Mouse (Mus musculus) kidney, embryonic 15.5 days (tissue): ENCODE results near the gene Sox13. TPM values are rescaled to one million over a fixed set of nuclear protein-coding genes. Genes with fewer than 3 reads are reported as not detected.

Source experiments
- ATAC-seq: fragments of 200-750 bp; cut with Nextera tagmentation; replicated peaks from 2 replicates; pipeline ENCODE4 v1.8.0; 2017; ENCODE audit warnings: moderate TSS enrichment; ENCODE audit not compliant: low FRiP score
- H3K27ac ChIP-seq: fragments of 300-500 bp; sonication (generic); 2 replicates; pipeline ENCODE4 v1.5.1; 2015; ENCODE audit warnings: mild to moderate bottlenecking, inconsistent platforms
- H3K27me3 ChIP-seq: fragments of 300-500 bp; sonication (generic); 2 replicates; pipeline ENCODE4 v1.6.1; 2015; ENCODE audit warnings: inconsistent platforms
- H3K36me3 ChIP-seq: fragments of 300-500 bp; sonication (generic); 2 replicates; pipeline ENCODE4 v1.6.1; 2015; ENCODE audit warnings: inconsistent platforms
- H3K4me1 ChIP-seq: fragments of 300-500 bp; sonication (generic); 2 replicates; pipeline ENCODE4 v1.6.1; 2015; ENCODE audit warnings: inconsistent platforms
- H3K4me2 ChIP-seq: fragments of 300-500 bp; sonication (generic); 2 replicates; pipeline ENCODE4 v1.6.1; 2015; ENCODE audit warnings: moderate library complexity, mild to moderate bottlenecking, inconsistent platforms
- H3K4me3 ChIP-seq: fragments of 300-500 bp; sonication (generic); replicated peaks from 2 replicates; pipeline ENCODE4 v1.5.1; 2015; ENCODE audit warnings: mild to moderate bottlenecking, inconsistent platforms
- H3K9ac ChIP-seq: fragments of 300-500 bp; sonication (generic); 2 replicates; pipeline ENCODE4 v1.6.1; 2015; ENCODE audit warnings: mild to moderate bottlenecking, inconsistent platforms
- H3K9me3 ChIP-seq: fragments of 300-500 bp; sonication (generic); replicated peaks from 2 replicates; pipeline ENCODE4 v1.6.1; 2016; ENCODE audit warnings: inconsistent platforms
- WGBS: fragments of 180-500 bp; shearing (Covaris S2); methylation state at CpG from one replicate; pipeline ENCODE4 v1.1.7; 2015; ENCODE audit warnings: mixed read lengths; 5-methylcytosine and 5-hydroxymethylcytosine counted together
- polyA plus RNA-seq: library from polyadenylated mRNA; unstranded; fragments of >200 nt; fragmentation: Nextera tagmentation; extraction: Ambion mirVana; gene quantifications from 2 replicates; pipeline ENCODE4 v1.2.1, GENCODE M21; 2015

Gene Sox13
- polyA plus RNA-seq, 1 experiment from 2014 or later = 16.2 TPM

DNA sequence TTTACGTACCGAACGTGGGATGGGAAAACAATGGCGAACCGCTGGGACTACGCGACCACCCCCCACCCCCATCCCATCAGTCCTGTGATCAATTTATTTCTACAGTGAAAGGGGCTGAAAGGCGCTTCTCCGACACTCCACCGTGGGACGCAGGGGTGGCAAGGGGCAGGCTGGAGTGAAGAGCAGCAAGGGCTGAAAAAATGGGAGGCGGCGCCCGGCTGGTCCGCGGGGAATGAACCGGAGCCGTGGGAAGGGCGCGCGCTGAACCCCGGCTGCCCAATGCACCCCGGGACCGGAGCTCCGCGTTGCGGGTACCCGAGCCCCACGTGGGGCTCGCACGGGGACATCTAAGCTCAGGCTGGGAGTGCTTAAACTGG, 1.0 kb downstream of the Sox13 start:
- ATAC-seq = no peak
- no peaks in the 10 kb centered on the region for H3K9me3 ChIP-seq
- peak overlapping the region; percentile 92 for H3K4me3 ChIP-seq
- H3K9ac ChIP-seq = peak overlapping the region; percentile 89
- no peaks in the 10 kb centered on the region for H3K27me3 ChIP-seq
- peaks cover 48% of the 10 kb centered on the region for H3K4me1 ChIP-seq
- H3K36me3 ChIP-seq = no peaks in the 10 kb centered on the region
- peak overlapping the region; percentile 94 for H3K4me2 ChIP-seq
- WGBS = 1% methylated on average over 31 of the region's 31 CpGs
- H3K27ac ChIP-seq = peak overlapping the region; percentile 98

GRCm38 (mm10) chr1:133422615-133423161, 1.5 kb downstream of the Sox13 start:
- under 1% methylated on average over 29 of the region's 29 CpGs for WGBS
- Histone ChIP-seq H3K9ac (peak overlapping the region; percentile 89), H3K9me3 (no peaks in the 10 kb centered on the region), H3K4me2 (peak overlapping the region; percentile 94), H3K36me3 (no peaks in the 10 kb centered on the region), H3K27ac (peak overlapping the region; percentile 98), H3K4me1 (peaks cover 53% of the 10 kb centered on the region), H3K4me3 (peak overlapping the region; percentile 92), H3K27me3 (no peaks in the 10 kb centered on the region)
- 0 out of 2 replicates have a peak, but pooled peaks have one; percentile 4 for ATAC-seq

- H3K4me3 ChIP-seq = peak overlapping the region; percentile 92
These were observed 2.1 kb downstream of the Sox13 start for GRCm38 (mm10) chr1:133421975-133422570.

GRCm38 (mm10) chr1:133421061-133421460, 3.1 kb downstream of the Sox13 start:
- Histone ChIP-seq H3K9me3 (no peaks in the 10 kb centered on the region), H3K9ac (no peak overlapping the region), H3K36me3 (no peaks in the 10 kb centered on the region), H3K4me2 (peak overlapping the region; percentile 94), H3K27me3 (no peaks in the 10 kb centered on the region), H3K4me3 (peak overlapping the region; percentile 92; the same call in 1 of the 2 replicates), H3K4me1 (peaks cover 69% of the 10 kb centered on the region), H3K27ac (peak overlapping the region; percentile 23)
- ATAC-seq = no peak
- 41% methylated on average over 2 of the region's 2 CpGs for WGBS

More at GRCm38 (mm10) chr1:133421975-133422570, 2.1 kb downstream of the Sox13 start:
- no peaks in the 10 kb centered on the region for H3K36me3 ChIP-seq
- H3K4me2 ChIP-seq = peak overlapping the region; percentile 94
- no peak for ATAC-seq
- WGBS = 31% methylated on average over 16 of the region's 16 CpGs
- H3K9ac ChIP-seq = peak overlapping the region; percentile 89
- no peaks in the 10 kb centered on the region for H3K27me3 ChIP-seq
- H3K27ac ChIP-seq = peak overlapping the region; percentile 98
- H3K9me3 ChIP-seq = no peaks in the 10 kb centered on the region
- peaks cover 59% of the 10 kb centered on the region for H3K4me1 ChIP-seq

DNA sequence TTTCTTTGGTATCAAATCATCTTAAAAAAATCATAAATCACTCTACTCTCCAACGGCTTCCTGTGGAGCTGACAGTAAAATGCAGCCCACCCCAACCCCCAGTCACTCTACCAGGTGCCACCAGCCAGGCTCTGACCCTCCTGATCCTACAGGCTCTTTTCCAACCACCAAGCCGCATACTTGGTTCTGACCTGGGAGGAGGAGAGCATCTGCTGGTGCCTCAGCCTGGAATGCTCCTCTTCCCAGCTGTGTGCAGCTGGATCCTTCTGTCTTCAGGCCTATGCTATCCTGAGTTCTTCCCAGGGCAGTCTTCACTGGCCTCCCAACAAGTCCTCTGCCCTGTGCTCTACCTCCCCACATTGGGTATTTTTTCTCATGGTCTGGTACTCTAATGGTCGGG, 3.7 kb downstream of the Sox13 start:
- Histone ChIP-seq H3K9me3 (no peaks in the 10 kb centered on the region), H3K27ac (peak overlapping the region; percentile 23), H3K4me2 (peak overlapping the region; percentile 94), H3K4me1 (peaks cover 75% of the 10 kb centered on the region), H3K36me3 (no peaks in the 10 kb centered on the region), H3K27me3 (no peaks in the 10 kb centered on the region), H3K4me3 (peak overlapping the region; percentile 92; the same call in 1 of the 2 replicates), H3K9ac (no peak overlapping the region)
- ATAC-seq = no peak
- 25% methylated on average over 3 of the region's 3 CpGs for WGBS

GRCm38 (mm10) chr1:133419178-133419834, 4.9 kb downstream of the Sox13 start:
- Histone ChIP-seq H3K4me1 (peaks cover 83% of the 10 kb centered on the region), H3K4me2 (no peak overlapping the region), H3K4me3 (no peak overlapping the region), H3K9me3 (no peaks in the 10 kb centered on the region), H3K9ac (0 out of 2 replicates have a peak overlapping the region, but pooled peaks have one; percentile 41), H3K36me3 (no peaks in the 10 kb centered on the region), H3K27me3 (no peaks in the 10 kb centered on the region), H3K27ac (peak overlapping the region; percentile 87; the same call in 1 of the 2 replicates)
- WGBS = 73% methylated on average over 3 of the region's 3 CpGs
- no peak for ATAC-seq

GRCm38 (mm10) chr1:133418164-133418800, 5.9 kb downstream of the Sox13 start:
- WGBS = 9% methylated on average over 28 of the region's 28 CpGs
- peak overlapping the region; percentile 41 for H3K9ac ChIP-seq
- peak overlapping the region; percentile 47 for H3K4me3 ChIP-seq
- peak; percentile 81 for ATAC-seq
- no peaks in the 10 kb centered on the region for H3K9me3 ChIP-seq
- peaks cover 93% of the 10 kb centered on the region for H3K4me1 ChIP-seq
- H3K27me3 ChIP-seq = no peaks in the 10 kb centered on the region
- H3K27ac ChIP-seq = peak overlapping the region; percentile 87
- H3K36me3 ChIP-seq = no peaks in the 10 kb centered on the region
- H3K4me2 ChIP-seq = peak overlapping the region; percentile 70

DNA sequence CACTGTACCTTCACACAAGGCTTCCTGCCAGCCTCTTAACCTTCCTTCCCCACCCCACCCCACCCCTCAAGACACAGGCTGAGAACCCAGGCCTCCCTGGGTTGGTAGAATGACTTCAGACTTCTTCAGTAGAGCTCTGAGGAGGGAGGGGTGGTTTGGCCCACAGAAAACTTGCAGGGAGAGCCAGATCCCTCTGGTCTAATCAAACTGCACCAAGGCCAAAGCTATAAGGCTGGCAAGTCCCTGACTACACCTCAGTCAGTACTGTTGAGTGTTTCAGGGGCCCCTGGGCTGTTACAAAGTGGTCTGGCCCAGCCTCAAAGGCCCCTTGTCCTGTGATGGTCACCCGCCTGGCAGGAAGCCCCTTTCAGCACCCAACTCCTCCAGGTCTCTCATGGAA, 6.6 kb downstream of the Sox13 start:
- H3K4me2 ChIP-seq = peak overlapping the region; percentile 70
- no peaks in the 10 kb centered on the region for H3K36me3 ChIP-seq
- no peak for ATAC-seq
- peak overlapping the region; percentile 87 for H3K27ac ChIP-seq
- H3K9ac ChIP-seq = 0 out of 2 replicates have a peak overlapping the region, but pooled peaks have one; percentile 41
- WGBS = 50% methylated on average over 1 of the region's 1 CpGs
- H3K4me3 ChIP-seq = peak overlapping the region; percentile 47
- no peaks in the 10 kb centered on the region for H3K27me3 ChIP-seq
- no peaks in the 10 kb centered on the region for H3K9me3 ChIP-seq
- H3K4me1 ChIP-seq = peaks cover 100% of the 10 kb centered on the region

DNA sequence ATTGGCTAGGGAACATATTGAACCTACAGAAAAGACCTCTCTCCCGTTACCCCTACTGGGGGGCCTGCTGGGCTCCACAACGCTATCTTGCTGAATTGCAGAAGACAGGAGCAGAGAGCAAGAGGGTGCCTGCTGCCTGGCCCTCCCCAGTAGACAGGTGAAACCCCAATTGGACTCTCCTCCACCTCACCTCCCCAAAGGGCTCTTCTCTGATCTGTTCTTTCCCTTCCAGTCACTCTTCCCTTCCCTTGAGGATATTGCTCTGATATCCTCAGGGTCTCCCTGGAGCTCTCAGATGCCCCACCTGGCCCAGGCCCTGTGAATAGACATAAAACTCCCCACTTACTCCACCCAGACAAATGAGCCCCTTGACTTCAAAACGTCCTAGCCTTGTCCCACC, 7.1 kb downstream of the Sox13 start:
- WGBS = 69% methylated on average over 3 of the region's 3 CpGs
- Histone ChIP-seq H3K27me3 (no peaks in the 10 kb centered on the region), H3K36me3 (no peaks in the 10 kb centered on the region), H3K4me2 (peak overlapping the region; percentile 70), H3K27ac (no peak overlapping the region), H3K9ac (no peak overlapping the region), H3K9me3 (no peaks in the 10 kb centered on the region), H3K4me3 (no peak overlapping the region), H3K4me1 (peaks cover 100% of the 10 kb centered on the region)
- ATAC-seq = no peak

GRCm38 (mm10) chr1:133416472-133416871, 7.7 kb downstream of the Sox13 start:
- no peak for ATAC-seq
- Histone ChIP-seq H3K4me3 (no peak overlapping the region), H3K9me3 (no peaks in the 10 kb centered on the region), H3K36me3 (no peaks in the 10 kb centered on the region), H3K4me1 (peaks cover 98% of the 10 kb centered on the region), H3K4me2 (no peak overlapping the region), H3K9ac (no peak overlapping the region), H3K27ac (peak overlapping the region; percentile 75; the same call in 1 of the 2 replicates), H3K27me3 (no peaks in the 10 kb centered on the region)
- WGBS = 93% methylated on average over 7 of the region's 7 CpGs

DNA sequence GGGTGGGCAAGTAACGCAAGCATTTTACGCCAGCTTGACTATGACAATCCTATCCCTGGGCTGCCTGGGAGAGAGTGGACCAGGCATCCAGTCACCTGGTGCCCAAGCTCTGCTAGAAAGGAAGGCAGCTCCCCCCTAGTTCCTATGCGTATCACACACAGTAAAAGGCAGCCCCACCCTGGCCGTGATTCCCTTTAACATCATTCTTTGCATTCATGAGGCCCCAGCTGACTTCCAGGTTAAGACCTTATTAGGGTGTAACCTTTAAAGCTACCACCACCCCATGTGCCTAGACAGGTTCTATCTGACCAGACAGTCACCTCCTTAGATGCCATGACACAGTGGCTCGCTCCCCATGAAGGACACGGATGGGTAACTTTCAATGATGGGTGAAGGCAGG, 8.7 kb downstream of the Sox13 start:
- no peak overlapping the region for H3K4me3 ChIP-seq
- H3K9ac ChIP-seq = no peak overlapping the region
- H3K4me2 ChIP-seq = 0 out of 2 replicates have a peak overlapping the region, but pooled peaks have one; percentile 8
- H3K27me3 ChIP-seq = no peaks in the 10 kb centered on the region
- peaks cover 94% of the 10 kb centered on the region for H3K4me1 ChIP-seq
- H3K27ac ChIP-seq = peak overlapping the region; percentile 75
- no peak for ATAC-seq
- H3K36me3 ChIP-seq = no peaks in the 10 kb centered on the region
- H3K9me3 ChIP-seq = no peaks in the 10 kb centered on the region
- WGBS = 56% methylated on average over 6 of the region's 6 CpGs

- Histone ChIP-seq H3K4me2 (0 out of 2 replicates have a peak overlapping the region, but pooled peaks have one; percentile 8), H3K27ac (peak overlapping the region; percentile 75), H3K4me3 (no peak overlapping the region), H3K9me3 (no peaks in the 10 kb centered on the region), H3K36me3 (0 out of 2 replicates have a peak, but pooled peaks cover 4% of the 10 kb centered on the region), H3K9ac (no peak overlapping the region), H3K27me3 (no peaks in the 10 kb centered on the region), H3K4me1 (peaks cover 94% of the 10 kb centered on the region)
- 49% methylated on average over 7 of the region's 7 CpGs for WGBS
- no peak for ATAC-seq
These were observed 9.1 kb downstream of the Sox13 start for GRCm38 (mm10) chr1:133415086-133415485.
